Mouse (Mus musculus) embryonic facial prominence, embryonic 10.5 days (tissue): ENCODE data around the gene Tuft1. TPM values are rescaled to one million over a fixed set of nuclear protein-coding genes. Genes with fewer than 3 reads are reported as not detected.
A peak's percentile ranks its signal among the peaks of the same experiment; 100 is the strongest.
"Not testable (repeated sequence)": the region's sequence is repeated elsewhere in the genome, so short reads cannot be mapped to it uniquely, and the experiment has no call there.

Experiments used
- DNase-seq: peaks from one replicate; pipeline ENCODE4 v3.0.0-alpha.2; 2017; ENCODE audit warnings: low spot score
- H3K27ac ChIP-seq: fragments of 300-500 bp; sonication (generic); replicated peaks from 2 replicates; pipeline ENCODE4 v1.5.1; 2016; ENCODE audit warnings: mild to moderate bottlenecking
- H3K27me3 ChIP-seq: fragments of 300-500 bp; sonication (generic); replicated peaks from 2 replicates; pipeline ENCODE4 v1.6.1; 2016; ENCODE audit warnings: low read depth, mild to moderate bottlenecking; ENCODE audit not compliant: poor library complexity, severe bottlenecking
- H3K36me3 ChIP-seq: fragments of 300-500 bp; sonication (generic); replicated peaks from 2 replicates; pipeline ENCODE4 v1.6.1; 2016; ENCODE audit warnings: mild to moderate bottlenecking, moderate library complexity
- H3K4me1 ChIP-seq: fragments of 300-500 bp; sonication (generic); 2 replicates; pipeline ENCODE4 v1.6.1; 2016
- H3K4me3 ChIP-seq: fragments of 300-500 bp; sonication (generic); 2 replicates; pipeline ENCODE4 v1.5.1; 2016; ENCODE audit warnings: mild to moderate bottlenecking, moderate library complexity
- H3K9me3 ChIP-seq: fragments of 300-500 bp; sonication (generic); 2 replicates; pipeline ENCODE4 v1.6.1; 2016; ENCODE audit warnings: mild to moderate bottlenecking
- WGBS: fragments of 180-500 bp; shearing (Covaris S2); methylation state at CpG from one replicate; pipeline ENCODE4 v1.1.7; 2016; 5-methylcytosine and 5-hydroxymethylcytosine counted together
- polyA plus RNA-seq: library from polyadenylated mRNA; unstranded; fragments of >200 nt; fragmentation: Nextera tagmentation; extraction: Ambion mirVana; gene quantifications from 2 replicates; pipeline ENCODE4 v1.2.1, GENCODE M21; 2016

Tuft1 gene
- polyA plus RNA-seq, 1 experiment from 2014 or later = 4.7 TPM

DNA sequence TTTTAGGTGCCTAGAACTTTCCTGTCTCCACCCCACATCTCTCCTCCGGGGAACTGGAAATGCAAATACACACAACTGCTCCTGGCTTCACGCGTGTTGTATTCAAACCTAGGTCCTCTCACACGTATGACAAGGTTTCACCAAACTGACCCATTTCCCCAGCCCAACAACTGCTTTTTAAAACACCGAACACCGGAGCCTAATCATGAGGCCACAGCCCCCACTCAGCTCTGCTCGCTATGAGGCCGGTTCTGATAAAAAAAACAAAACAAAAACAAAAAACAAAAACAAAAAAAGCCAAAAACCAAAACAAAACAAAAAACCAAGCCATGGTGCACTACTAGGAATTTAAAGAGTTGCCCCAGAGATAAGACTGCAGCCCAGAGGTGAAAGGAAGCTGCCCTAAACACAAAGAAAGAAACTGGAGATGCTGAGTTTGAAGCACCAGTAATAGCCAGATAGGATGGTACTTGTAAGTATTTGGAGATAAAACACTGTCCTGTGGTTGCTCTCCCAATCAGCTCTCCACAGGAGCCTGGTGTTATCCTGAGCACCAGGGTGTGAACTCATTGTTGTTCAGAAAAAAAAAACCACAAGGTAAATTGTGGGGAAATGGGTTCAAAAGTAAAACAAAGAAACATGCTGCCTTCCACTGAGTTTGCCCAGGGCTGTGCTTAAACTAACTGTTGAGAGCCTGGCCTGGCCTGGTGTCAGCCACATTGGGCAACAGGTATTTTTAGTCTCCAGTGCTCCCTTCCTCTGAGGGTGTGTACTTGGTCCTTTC lies 27.5 kb upstream of the Tuft1 start:
- DNase-seq, H3K9me3 ChIP-seq, H3K4me1 ChIP-seq, H3K4me3 ChIP-seq, H3K27ac ChIP-seq, H3K27me3 ChIP-seq, H3K36me3 ChIP-seq: not testable (repeated sequence)
- WGBS = 88% methylated on average over 8 of the region's 8 CpGs

DNA sequence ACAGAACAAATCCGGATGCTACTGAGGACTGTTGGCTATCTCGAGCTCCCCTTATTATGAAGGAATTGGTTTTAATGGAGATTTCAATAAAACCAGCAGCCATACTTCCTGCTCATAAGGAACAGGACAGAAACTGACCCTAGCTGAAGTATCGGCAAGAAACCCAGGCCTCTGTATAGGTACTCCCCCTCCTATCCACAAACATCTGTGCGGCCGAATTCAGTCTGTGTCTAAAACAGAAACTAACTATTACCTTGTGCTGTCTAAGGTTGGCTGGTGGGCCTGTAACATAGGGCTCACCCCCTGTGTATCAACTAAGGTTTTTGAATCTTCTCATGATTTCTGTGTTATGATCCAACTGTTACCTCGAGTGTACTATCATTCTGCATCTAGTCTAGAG lies 25.0 kb upstream of the Tuft1 start:
- Histone ChIP-seq H3K36me3 (no peaks in the 10 kb centered on the region), H3K27me3 (no peaks in the 10 kb centered on the region), H3K4me3 (no peak overlapping the region), H3K9me3 (no peaks in the 10 kb centered on the region), H3K27ac (no peak overlapping the region), H3K4me1 (no peaks in the 10 kb centered on the region)
- no peak for DNase-seq
- WGBS = 87% methylated on average over 6 of the region's 6 CpGs

DNA sequence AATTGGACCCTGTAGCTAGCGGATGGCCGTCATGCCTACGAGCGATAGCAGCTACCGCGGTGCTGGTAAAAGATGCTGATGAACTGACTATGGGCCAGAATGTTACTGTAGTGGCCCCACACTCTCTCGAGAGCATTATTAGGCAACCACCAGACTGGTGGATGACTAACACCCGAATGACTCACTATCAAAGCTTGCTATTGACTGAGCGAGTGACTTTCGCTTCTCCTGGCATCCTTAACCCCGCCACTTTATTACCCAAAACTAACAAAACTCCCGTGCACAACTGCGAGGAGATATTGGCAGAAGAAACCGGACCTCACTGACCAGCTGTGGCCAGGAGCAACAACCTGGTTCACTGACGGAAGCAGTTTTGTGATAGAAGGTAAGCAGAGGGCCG lies 22.1 kb upstream of the Tuft1 start:
- Histone ChIP-seq H3K36me3 (no peaks in the 10 kb centered on the region), H3K9me3 (no peaks in the 10 kb centered on the region), H3K27me3 (no peaks in the 10 kb centered on the region), H3K4me3 (no peak overlapping the region), H3K4me1 (no peaks in the 10 kb centered on the region), H3K27ac (no peak overlapping the region)
- WGBS = 94% methylated on average over 16 of the region's 16 CpGs
- no peak for DNase-seq

DNA sequence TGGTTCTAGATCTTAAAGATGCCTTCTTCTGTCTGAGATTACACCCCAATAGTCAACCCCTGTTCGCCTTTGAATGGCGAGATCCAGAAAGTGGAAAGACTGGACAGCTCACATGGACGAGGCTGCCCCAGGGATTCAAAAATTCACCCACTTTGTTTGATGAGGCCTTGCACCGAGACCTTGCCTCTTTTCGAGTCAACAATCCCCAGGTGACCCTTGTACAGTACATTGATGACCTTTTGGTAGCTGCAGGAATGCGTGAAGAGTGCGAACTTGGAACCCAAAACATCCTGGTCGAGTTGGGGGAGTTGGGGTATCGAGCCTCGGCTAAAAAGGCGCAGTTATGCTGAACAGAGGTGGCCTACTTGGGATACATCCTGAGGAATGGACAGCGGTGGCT lies 21.4 kb upstream of the Tuft1 start:
- not testable (repeated sequence) for H3K36me3 ChIP-seq, H3K27me3 ChIP-seq, H3K4me1 ChIP-seq, H3K9me3 ChIP-seq, DNase-seq, H3K27ac ChIP-seq, H3K4me3 ChIP-seq
- 93% methylated on average over 12 of the region's 12 CpGs for WGBS

DNA sequence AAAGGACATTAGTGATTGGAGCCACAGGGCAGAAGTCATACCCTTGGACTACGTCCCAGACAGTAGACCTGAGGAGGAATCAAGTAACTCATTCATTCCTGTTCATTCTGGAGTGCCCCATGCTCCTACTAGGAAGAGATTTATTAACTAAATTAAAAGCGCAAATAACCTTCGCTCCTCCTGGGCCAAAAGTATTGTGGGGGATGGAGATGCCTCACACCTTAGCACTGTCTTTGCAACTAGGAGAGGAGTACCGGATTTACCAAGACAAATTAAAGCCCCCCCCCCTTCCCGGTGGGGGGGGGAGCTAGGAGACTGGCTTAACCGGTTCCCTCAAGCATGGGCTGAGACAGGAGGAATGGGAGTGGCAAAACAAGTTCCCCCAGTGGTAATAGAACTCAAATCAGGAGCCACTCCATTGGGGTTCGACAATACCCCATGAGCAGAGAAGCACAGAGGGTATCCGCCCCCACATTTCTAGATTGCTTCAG lies 20.7 kb upstream of the Tuft1 start:
- no peak overlapping the region for H3K4me3 ChIP-seq
- no peaks in the 10 kb centered on the region for H3K36me3 ChIP-seq
- H3K27me3 ChIP-seq = no peaks in the 10 kb centered on the region
- no peak overlapping the region for H3K27ac ChIP-seq
- DNase-seq = no peak
- H3K9me3 ChIP-seq = no peaks in the 10 kb centered on the region
- H3K4me1 ChIP-seq = no peaks in the 10 kb centered on the region
- WGBS = 71% methylated on average over 8 of the region's 8 CpGs

DNA sequence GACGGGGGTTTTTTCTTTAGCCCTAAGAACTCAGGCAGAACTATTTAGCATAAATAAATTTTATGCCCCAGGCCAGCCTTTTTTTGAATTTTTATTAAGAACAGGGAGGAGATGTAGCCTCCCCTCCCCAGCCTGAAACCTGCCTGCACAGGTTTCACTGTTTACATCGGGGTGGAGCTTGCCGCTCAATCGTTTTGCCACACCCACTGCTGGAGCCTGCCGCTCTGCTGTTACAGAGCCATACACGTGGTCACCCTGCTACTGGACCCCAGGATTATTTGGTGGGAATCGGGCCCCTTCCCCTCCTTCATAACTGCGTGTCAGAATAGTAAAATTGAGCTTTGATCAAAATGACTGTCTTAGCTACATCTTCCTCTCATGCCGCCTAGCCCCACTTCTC lies 16.4 kb upstream of the Tuft1 start:
- 86% methylated on average over 9 of the region's 9 CpGs for WGBS

DNA sequence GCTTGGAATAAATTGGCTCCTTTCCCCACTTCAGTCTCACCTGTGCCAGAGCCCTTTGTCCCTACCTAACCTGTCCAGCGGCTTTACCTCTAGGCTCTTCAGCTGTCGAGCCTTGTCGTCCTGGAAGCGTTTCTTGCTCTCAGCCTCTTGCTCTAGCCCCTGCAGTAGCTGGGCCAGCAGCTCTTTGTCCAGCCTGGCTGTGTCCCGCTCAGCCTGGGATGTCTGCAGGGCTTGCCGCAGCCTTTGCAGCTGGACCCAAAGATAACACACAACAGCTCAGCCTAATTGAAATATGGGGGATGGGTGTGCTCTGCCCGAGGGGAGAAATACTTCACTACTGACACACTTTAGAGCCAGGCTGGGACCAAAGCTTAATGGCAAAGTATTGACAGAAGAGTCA lies 7.2 kb upstream of the Tuft1 start:
- not testable (repeated sequence) for H3K27ac ChIP-seq, H3K4me1 ChIP-seq, H3K9me3 ChIP-seq, H3K27me3 ChIP-seq, H3K36me3 ChIP-seq, H3K4me3 ChIP-seq
- 32% methylated on average over 7 of the region's 7 CpGs for WGBS
- peak; percentile 30 for DNase-seq

More for the DNA sequence above, 16.4 kb upstream of the Tuft1 start:
- not testable (repeated sequence) for DNase-seq, H3K27ac ChIP-seq, H3K4me1 ChIP-seq, H3K36me3 ChIP-seq, H3K27me3 ChIP-seq, H3K4me3 ChIP-seq, H3K9me3 ChIP-seq

DNA sequence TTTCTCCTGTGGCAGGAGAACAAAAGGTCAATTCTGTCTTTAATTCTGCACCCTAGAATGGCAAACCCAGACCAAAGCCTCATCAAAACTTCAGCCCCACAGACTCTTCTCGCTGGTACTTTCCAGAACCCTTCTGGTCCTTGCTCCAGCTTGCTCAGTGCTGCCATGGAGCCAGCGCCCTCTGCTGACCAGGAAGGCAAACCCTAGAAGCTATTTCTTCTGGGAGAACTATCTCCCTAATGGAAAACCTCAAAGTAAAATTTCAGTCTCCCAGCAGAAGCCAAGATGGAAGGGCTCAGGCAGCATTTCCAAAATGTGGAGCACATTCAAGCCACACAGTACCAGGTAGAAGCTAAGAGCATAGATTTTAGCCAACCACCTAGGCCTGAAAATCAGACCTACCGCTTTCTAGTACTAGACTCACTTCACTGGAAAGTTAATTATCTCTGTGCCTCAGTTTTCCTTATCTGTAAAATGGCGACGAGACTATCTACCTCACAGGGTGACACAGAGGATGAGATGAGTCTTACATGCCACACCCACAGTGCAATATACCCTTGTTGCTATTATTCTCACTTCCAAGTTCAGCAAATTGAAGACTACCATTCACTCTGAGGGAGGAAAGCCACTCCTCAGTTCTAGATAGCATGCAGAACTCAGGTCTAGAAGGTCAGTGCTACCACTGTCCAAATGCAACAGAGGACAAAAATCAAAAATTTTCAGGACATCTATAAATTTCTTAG lies 6.6 kb upstream of the Tuft1 start:
- DNase-seq, H3K27me3 ChIP-seq, H3K4me1 ChIP-seq, H3K4me3 ChIP-seq, H3K27ac ChIP-seq, H3K9me3 ChIP-seq, H3K36me3 ChIP-seq: not testable (repeated sequence)
- 55% methylated on average over 5 of the region's 5 CpGs for WGBS

DNA sequence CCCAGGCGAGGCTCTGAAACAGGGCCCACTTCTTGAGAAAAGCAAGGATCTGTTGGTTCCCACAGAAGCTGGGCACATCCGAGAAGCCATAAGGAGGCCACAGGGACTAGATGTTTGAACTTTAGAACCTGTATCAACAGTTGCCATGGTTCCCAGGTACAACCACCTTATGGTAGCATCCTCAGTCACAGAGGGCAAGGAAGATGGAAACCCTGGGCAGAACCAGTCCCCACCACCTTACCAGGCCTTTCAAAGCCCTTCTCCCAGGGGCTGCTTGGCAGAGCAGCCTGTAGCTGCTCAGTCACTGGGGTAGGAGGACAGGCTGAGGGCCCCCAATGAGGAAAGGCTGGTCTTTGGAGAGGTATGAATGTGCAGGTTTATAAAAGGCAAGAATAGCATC lies 2.2 kb upstream of the Tuft1 start:
- not testable (repeated sequence) for DNase-seq, H3K9me3 ChIP-seq, H3K36me3 ChIP-seq, H3K4me3 ChIP-seq, H3K4me1 ChIP-seq, H3K27ac ChIP-seq
- peaks cover 27% of the 10 kb centered on the region for H3K27me3 ChIP-seq
- 84% methylated on average over 2 of the region's 2 CpGs for WGBS

DNA sequence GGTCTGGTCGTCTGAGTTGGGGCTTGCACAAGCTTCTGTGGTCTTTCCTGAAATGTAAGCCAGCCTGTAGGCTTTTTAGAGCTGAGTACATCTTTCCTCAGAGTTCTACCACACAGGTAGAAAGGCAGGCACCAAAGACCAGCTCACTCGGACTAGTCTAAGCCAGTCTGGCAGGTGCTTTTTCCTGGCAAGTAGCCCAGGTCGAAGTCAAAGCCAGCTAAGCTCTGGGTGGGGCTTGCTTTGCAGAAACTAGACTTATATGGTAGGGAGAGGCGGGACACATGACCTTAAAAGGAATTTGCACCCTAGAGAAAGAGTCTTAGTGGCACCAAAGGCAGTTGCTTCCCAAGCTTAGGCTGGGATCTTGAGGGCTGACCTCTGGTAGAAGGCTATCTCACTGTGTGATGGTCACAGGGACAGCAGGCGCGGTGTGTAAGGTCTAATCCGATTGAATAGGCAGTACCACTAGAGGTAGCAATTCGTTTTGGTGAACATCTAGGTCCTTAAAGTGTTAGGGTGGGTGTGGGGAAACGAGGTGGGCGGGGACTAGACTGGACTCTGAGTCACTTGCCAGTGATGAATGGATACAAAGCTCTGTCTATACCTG lies 573 bp upstream of the Tuft1 start:
- H3K36me3 ChIP-seq, H3K27ac ChIP-seq, DNase-seq, H3K4me1 ChIP-seq, H3K9me3 ChIP-seq: not testable (repeated sequence)
- Histone ChIP-seq H3K4me3 (peak overlapping the region; percentile 31; the same call in 1 of the 2 replicates), H3K27me3 (peaks cover 27% of the 10 kb centered on the region)
- WGBS = 32% methylated on average over 8 of the region's 10 CpGs

DNA sequence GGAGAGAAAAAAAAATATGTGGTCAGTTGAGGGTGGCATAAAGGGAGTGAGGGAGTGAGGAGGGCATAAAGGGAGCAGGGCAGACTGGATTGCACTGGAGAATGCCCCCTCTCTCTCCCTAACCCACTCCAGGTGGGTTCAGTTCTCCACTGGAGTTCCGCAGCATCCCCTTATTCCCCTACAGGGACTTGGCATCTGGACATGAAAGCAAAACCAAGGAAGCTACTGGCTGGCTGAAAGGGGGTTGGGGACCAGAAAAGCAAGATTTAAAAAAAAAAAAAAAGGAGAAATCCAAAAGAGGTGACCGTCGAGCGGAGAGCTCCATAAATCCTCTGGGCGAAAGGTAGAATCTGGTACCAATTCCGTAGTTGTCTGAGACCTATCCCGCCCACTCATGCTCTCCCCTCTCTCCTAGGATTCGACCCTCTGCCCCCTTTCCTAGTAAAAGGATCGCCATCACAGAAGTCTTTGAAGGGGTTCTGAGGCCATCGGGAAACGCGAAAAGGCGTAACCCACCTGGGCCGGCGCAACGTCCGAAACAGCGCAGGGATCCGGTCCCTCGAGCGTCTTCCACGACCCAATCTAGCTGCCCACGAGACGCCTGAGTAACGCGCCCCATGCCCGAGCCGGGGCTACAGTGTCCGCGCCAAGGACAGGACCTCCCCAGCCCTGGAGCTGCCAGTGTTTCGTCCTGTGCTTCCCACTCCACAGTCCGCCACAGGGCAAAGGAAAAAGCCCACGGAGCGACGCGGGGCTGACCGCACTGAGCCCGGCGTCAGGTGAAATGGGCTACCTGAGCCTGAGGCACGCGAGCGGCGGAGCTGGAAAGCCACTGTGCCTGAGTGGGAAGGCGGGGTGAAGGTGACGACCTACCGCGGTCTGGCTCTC lies 576 bp downstream of the Tuft1 start:
- H3K27ac ChIP-seq, H3K36me3 ChIP-seq, H3K9me3 ChIP-seq, H3K4me1 ChIP-seq: not testable (repeated sequence)
- WGBS = 1% methylated on average over 26 of the region's 47 CpGs
- peak overlapping the region; percentile 55 for H3K4me3 ChIP-seq
- peaks cover 27% of the 10 kb centered on the region for H3K27me3 ChIP-seq
- peak; percentile 21 for DNase-seq

DNA sequence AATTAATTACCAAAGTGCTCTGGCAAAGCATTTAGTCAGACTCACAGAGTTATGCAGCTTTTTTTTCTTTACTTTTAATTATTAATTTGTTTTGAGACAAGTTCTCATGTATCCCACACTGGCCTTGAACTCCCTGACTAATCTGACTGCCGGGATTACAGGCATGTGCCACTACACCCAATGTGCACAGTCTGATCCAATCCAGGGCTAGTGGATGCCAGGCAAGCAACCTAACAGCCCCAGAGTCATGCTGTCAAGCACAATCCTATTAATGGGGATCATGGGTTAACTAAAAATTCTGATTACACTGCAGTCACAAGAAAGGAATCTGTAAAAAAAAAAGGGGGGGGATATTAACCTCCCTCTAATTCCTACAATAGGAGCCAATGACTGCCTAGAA lies 4.7 kb downstream of the Tuft1 start:
- H3K27ac ChIP-seq, H3K36me3 ChIP-seq, DNase-seq, H3K4me3 ChIP-seq, H3K9me3 ChIP-seq: not testable (repeated sequence)
- Histone ChIP-seq H3K4me1 (peaks cover 25% of the 10 kb centered on the region), H3K27me3 (peaks cover 15% of the 10 kb centered on the region)
- WGBS = 76% methylated on average over 1 of the region's 1 CpGs
